Mouse (Mus musculus) mature B cell (primary cell): ENCODE results near the gene Dll1.

Experiments used
- in situ Hi-C: fragments of 300-500 bp; cut with MboI; formaldehyde crosslinking; loops from 2 replicates; pipeline ENCODE4 v1.14.3; 2019

Gene Dll1

DNA sequence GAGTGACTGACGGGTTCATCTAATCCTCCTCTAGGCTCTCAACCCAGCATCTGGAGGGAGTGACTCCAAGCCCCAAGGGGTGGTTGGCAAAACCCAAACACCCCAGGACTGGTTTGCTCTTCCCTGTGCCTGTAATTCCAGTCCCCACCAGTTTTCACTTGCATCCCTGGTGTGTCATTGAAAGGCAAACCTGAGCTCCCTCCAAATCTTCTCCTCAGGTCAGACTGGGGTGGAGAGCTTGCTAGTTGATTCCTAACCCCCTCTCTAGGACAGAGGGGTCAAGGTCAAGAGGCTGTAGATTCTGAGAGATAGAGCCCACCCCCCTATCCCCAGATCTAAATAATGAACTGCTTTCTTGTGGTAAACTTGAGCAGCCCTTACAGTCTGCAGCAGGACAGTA lies 38.8 kb downstream of the Dll1 start:
- in situ Hi-C loops, result no loop called here

DNA sequence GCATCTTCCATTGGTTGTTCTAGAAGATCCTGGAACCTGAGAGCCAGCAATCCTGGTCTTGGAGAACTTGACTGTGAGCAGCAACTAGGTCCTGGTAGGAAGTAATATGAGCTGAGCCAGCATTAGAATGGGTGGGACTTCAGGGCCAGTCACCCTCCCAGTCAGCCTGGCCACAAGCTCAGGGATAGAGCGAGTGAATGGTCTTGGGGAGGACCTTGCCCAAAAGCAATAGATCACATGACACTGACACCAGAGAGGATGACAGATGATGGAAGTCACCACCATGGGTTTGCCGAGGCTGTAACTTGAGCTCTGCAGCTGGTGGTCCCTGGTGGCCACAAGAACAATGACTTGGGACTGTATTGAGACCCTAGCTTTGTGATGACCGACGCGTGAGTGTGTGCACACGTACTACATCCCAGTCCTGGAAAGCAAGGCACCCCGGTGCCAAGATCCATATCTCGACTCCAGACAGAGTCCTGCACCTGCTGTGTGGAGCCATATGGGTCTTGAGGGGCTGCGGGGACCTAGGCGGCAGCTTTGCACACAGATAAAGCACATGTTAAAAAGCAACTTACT lies 46.8 kb downstream of the Dll1 start:
- in situ Hi-C loops, result no loop called here

DNA sequence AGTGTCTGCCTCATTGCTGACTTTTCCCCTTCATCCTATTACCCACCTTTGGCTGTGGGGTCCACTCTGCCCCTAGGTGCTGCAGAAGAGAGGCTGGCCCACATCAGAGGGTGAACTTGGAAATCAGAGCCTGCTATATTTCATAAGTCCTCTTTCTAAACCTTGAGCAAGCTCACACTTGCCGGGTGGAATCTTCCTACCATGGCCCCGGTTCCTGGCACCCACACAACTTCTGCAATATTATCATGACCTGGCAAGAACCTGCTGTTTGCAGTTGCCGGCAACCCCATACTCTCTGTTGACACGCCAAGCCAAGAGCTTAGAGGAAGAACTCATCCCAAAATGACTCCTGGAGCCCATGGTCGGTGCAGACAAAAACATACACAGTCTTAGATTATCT lies 49.6 kb downstream of the Dll1 start:
- in situ Hi-C loops, result no loop called here

DNA sequence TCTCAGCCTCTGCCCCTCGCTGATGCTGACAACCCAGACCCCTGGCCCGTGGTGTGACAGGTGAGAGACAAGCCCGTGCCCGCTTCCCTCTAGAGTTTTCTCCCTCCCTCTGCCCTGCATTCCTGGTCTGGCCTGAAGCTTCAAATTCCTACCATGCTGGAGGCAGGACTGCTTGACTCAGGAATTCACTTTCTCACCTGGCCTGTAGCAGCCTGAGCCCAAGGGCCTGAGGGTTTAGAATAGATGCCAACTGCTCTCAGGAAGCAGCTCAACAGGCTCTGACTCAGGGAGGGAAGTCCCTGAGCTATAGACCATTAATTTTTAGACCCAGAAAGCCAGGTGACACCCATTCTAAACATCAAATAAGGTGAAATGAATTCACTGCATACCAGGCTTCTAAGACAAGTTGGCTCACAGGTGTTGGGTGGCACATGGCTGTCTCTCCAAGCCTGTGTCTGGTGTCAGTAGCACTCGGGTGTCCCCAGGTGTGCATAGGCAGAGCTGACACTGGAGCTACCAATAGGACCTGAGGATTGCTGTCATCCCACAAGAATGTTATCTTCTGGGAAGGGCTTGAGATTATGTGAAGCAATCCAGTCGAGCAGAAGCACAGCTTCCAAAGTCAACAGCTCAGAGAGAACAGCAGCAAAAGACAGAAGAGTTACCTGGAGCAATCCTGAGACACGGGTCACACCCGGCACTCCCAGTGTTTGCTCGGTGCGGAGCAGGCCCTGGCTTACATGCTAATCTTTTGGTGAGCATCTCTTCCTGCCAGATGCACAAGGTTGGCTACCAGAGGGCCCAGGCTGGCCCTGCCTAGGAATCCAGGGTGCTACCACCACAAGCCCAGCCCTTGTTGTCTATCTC lies 50.5 kb downstream of the Dll1 start:
- in situ Hi-C loops, result no loop called here

DNA sequence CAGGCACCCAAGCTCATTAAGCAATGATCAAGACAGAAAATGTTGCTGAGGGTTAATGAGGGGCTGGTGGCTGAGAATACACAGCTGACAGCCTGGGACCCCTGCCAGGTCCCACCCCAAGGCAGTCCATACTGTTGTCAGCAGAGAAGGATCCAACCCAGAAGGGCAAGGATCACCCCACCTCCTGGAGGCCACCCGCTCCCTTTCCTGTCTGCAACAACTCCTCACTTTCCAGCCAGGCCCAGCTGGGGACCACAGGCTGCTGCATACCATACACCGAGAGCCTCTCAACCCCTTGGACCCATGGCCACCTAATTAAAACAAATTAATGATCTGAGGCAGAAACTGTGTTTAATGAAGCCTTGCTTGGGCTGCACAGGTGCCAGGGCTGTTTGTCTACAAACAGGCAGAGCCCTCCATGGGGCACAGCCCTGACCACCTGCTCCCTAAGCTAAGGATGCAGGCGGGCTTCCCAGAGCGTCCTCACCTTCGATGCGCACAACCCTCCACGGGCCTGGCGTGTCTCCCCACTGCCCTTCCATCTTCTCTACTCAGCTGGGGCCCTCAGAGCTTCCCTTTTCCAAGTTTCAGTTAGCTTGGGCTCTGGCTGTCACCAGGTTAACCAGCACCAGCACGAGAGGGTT lies 53.4 kb downstream of the Dll1 start:
- in situ Hi-C loops, result no loop called here
